Mouse (Mus musculus): Measurements from ENCODE around the gene Klhdc3. TPM values are rescaled to one million over a fixed set of nuclear protein-coding genes. Genes with fewer than 3 reads are reported as not detected.

Gene Klhdc3
- total and polyA plus RNA-seq, 2 experiments from 2014 or later = 91.5 to 179 TPM

- Histone ChIP-seq H3K4me1 (ENCODE audit: insufficient read depth, low read length) (no peaks in the 10 kb centered on the region), H3K27me3 (ENCODE audit: insufficient read depth, low read length) (no peaks in the 10 kb centered on the region), H3K9ac (replicated peaks; ENCODE audit: low read length) (no peak overlapping the region), H3K9me3 (ENCODE audit: low read length) (no peaks in the 10 kb centered on the region), H3K27ac (no peak overlapping the region), H3K4me2 (ENCODE audit: low read depth, low read length) (no peak overlapping the region), H3K36me3 (ENCODE audit: insufficient read depth, low read length) (peaks cover 15% of the 10 kb centered on the region; the same call in 1 of the 2 replicates), H3K4me3 (ENCODE audit: low read length) (no peak overlapping the region)
- no peak for TF ChIP-seq CTCF (IDR thresholded peaks at IDR 0.05; ENCODE audit: low read depth)
- no peak for ATAC-seq
- 96% methylated on average over 2 of the region's 2 CpGs for WGBS
- no peak for DNase-seq (ENCODE audit: low spot score)
Observed at GRCm38 (mm10) chr17:46691390-46691789, 10.7 kb upstream of the Klhdc3 start.

- no peak for TF ChIP-seq CTCF (IDR thresholded peaks at IDR 0.05; ENCODE audit: low read depth)
- Histone ChIP-seq H3K27me3 (ENCODE audit: insufficient read depth, low read length) (no peaks in the 10 kb centered on the region), H3K4me3 (ENCODE audit: low read length) (no peak overlapping the region), H3K27ac (no peak overlapping the region), H3K4me1 (ENCODE audit: insufficient read depth, low read length) (no peaks in the 10 kb centered on the region), H3K4me2 (ENCODE audit: low read depth, low read length) (no peak overlapping the region), H3K9me3 (ENCODE audit: low read length) (no peaks in the 10 kb centered on the region), H3K36me3 (ENCODE audit: insufficient read depth, low read length) (peaks cover 21% of the 10 kb centered on the region), H3K9ac (replicated peaks; ENCODE audit: low read length) (no peak overlapping the region)
- ATAC-seq = no peak
- no peak for DNase-seq (ENCODE audit: low spot score)
- whole genome bisulfite sequencing = 96% methylated on average over 12 of the region's 12 CpGs
Observed at GRCm38 (mm10) chr17:46690665-46691064, 10.0 kb upstream of the Klhdc3 start.

- H3K27me3 ChIP-seq (ENCODE audit: insufficient read depth, low read length) = no peaks in the 10 kb centered on the region
- H3K36me3 ChIP-seq (ENCODE audit: insufficient read depth, low read length) = peaks cover 44% of the 10 kb centered on the region
- no peak overlapping the region for H3K4me2 ChIP-seq (ENCODE audit: low read depth, low read length)
- no peak overlapping the region for H3K27ac ChIP-seq
- no peak for TF ChIP-seq CTCF (IDR thresholded peaks at IDR 0.05; ENCODE audit: low read depth)
- H3K9ac ChIP-seq (replicated peaks; ENCODE audit: low read length) = no peak overlapping the region
- 91% methylated on average over 6 of the region's 6 CpGs for WGBS
- H3K4me3 ChIP-seq (ENCODE audit: low read length) = no peak overlapping the region
- H3K9me3 ChIP-seq (ENCODE audit: low read length) = no peaks in the 10 kb centered on the region
- ATAC-seq (no peak), DNase-seq (ENCODE audit: low spot score) (no peak)
- no peaks in the 10 kb centered on the region for H3K4me1 ChIP-seq (ENCODE audit: insufficient read depth, low read length)
Observed at GRCm38 (mm10) chr17:46685913-46686312, 5.2 kb upstream of the Klhdc3 start.

- DNase-seq (ENCODE audit: low spot score) = no peak
Observed at GRCm38 (mm10) chr17:46682654-46683389, 2.1 kb upstream of the Klhdc3 start.

GRCm38 (mm10) chr17:46681466-46682118, 878 bp upstream of the Klhdc3 start:
- peaks cover 47% of the 10 kb centered on the region for H3K36me3 ChIP-seq (ENCODE audit: insufficient read depth, low read length)

More at GRCm38 (mm10) chr17:46682654-46683389, 2.1 kb upstream of the Klhdc3 start:
- Histone ChIP-seq H3K9me3 (ENCODE audit: low read length) (no peaks in the 10 kb centered on the region), H3K4me2 (ENCODE audit: low read depth, low read length) (no peak overlapping the region), H3K9ac (replicated peaks; ENCODE audit: low read length) (no peak overlapping the region), H3K4me1 (ENCODE audit: insufficient read depth, low read length) (peaks cover 9% of the 10 kb centered on the region; the same call in 1 of the 2 replicates), H3K27me3 (ENCODE audit: insufficient read depth, low read length) (no peaks in the 10 kb centered on the region), H3K36me3 (ENCODE audit: insufficient read depth, low read length) (peaks cover 44% of the 10 kb centered on the region), H3K27ac (no peak overlapping the region), H3K4me3 (ENCODE audit: low read length) (no peak overlapping the region)
- 84% methylated on average over 16 of the region's 16 CpGs for WGBS
- TF ChIP-seq CTCF (IDR thresholded peaks at IDR 0.05; ENCODE audit: low read depth) = no peak
- no peak for ATAC-seq

GRCm38 (mm10) chr17:46679843-46680759, 613 bp downstream of the Klhdc3 start:
- H3K9ac ChIP-seq (replicated peaks; ENCODE audit: low read length) = peak overlapping the region; percentile 75
- TF ChIP-seq CTCF (IDR thresholded peaks at IDR 0.05; ENCODE audit: low read depth) = peak; percentile 60
- H3K36me3 ChIP-seq (ENCODE audit: insufficient read depth, low read length) = peaks cover 43% of the 10 kb centered on the region
- peaks cover 9% of the 10 kb centered on the region; the same call in 1 of the 2 replicates for H3K4me1 ChIP-seq (ENCODE audit: insufficient read depth, low read length)
- H3K9me3 ChIP-seq (ENCODE audit: low read length) = no peaks in the 10 kb centered on the region
- peak overlapping the region; percentile 66 for H3K4me2 ChIP-seq (ENCODE audit: low read depth, low read length)
- 1% methylated on average over 34 of the region's 34 CpGs for WGBS
- no peaks in the 10 kb centered on the region for H3K27me3 ChIP-seq (ENCODE audit: insufficient read depth, low read length)
- H3K27ac ChIP-seq = peak overlapping the region; percentile 93
- DNase-seq (ENCODE audit: low spot score) (peak; percentile 68), ATAC-seq (peak; percentile 8)
- peak overlapping the region; percentile 82 for H3K4me3 ChIP-seq (ENCODE audit: low read length)

More at GRCm38 (mm10) chr17:46681466-46682118, 878 bp upstream of the Klhdc3 start:
- peaks cover 9% of the 10 kb centered on the region; the same call in 1 of the 2 replicates for H3K4me1 ChIP-seq (ENCODE audit: insufficient read depth, low read length)
- H3K4me2 ChIP-seq (ENCODE audit: low read depth, low read length) = peak overlapping the region; percentile 86
- H3K27me3 ChIP-seq (ENCODE audit: insufficient read depth, low read length) = no peaks in the 10 kb centered on the region
- H3K27ac ChIP-seq = peak overlapping the region; percentile 80
- H3K9ac ChIP-seq (replicated peaks; ENCODE audit: low read length) = peak overlapping the region; percentile 68
- ATAC-seq (no peak), DNase-seq (ENCODE audit: low spot score) (no peak)
- no peaks in the 10 kb centered on the region for H3K9me3 ChIP-seq (ENCODE audit: low read length)
- TF ChIP-seq CTCF (IDR thresholded peaks at IDR 0.05; ENCODE audit: low read depth) = no peak
- H3K4me3 ChIP-seq (ENCODE audit: low read length) = peak overlapping the region; percentile 82
- WGBS = 23% methylated on average over 12 of the region's 12 CpGs
